Mouse (Mus musculus): ENCODE data around the gene Ciapin1. TPM values are rescaled to one million over a fixed set of nuclear protein-coding genes. Genes with fewer than 3 reads are reported as not detected.
A peak's percentile ranks its signal among the peaks of the same experiment; 100 is the strongest.

The Ciapin1 gene
- polyA plus RNA-seq, 3 experiments from 2014 or later, result 107 to 149 (median 110) TPM

- no peak for ATAC-seq
Observed at GRCm38 (mm10) chr8:94805811-94806210, 32.3 kb downstream of the Ciapin1 start.

DNA sequence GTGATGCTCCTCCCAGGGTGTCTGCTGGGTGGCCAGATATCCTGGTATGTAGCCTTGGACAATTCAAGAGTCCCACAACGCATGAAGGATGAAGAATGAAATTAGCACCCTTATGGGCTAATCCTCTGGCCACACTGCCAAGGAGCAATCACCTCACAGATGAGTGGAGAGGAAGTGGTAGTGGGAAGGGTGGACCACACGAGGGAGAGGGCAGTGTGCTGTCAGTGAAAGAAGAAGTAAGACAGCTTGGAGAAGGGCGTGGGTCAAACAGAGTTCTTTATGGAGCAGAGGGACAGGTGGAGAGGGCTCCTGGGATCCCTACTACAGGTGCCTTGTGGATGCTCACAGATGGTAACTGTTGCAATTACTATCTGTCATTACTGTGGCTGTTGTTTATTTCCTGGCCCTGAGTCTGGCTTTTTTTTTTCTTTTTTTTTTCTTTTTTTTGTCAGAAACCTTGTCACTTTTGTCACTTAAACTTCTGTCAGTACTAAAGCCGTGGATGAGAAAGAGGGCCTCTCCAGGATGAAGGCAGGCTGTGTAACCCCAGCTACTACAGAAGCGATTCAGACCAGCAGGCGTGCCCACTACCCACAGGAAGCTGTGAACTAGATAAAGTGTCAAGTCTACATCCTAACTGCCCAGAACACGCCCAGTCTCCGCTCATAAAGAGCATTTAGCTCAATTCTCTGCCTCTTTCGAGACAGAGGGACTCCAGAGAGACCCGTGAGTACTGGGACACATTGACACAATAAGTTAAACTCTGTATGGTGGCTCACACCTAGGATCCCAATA, 33.4 kb downstream of the Ciapin1 start:
- no peak for ATAC-seq

- no peak for ATAC-seq
Observed at GRCm38 (mm10) chr8:94803551-94803950, 34.6 kb downstream of the Ciapin1 start.

DNA sequence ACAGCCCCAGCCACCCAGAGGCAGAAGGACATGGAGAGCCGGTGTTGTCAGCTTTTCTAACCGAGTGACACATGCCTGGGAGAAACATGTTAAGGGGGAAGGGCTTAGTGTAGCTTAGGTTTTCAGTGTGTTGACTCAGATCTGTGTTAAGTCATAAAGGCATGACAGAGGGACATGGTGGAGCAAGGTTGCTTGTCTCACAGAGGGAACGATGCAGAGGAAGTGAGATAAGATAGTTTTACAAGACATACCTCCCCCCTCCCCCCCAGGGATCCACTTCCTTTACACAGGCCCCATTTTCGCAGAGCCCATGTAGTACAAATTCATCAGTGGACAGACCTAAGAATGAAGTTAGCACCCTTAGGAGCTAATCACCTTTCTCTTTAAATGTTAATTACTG, 35.8 kb downstream of the Ciapin1 start:
- ATAC-seq, result peak; percentile 82

GRCm38 (mm10) chr8:94801293-94802095, 36.7 kb downstream of the Ciapin1 start:
- ATAC-seq, result no peak

GRCm38 (mm10) chr8:94800278-94800968, 37.7 kb downstream of the Ciapin1 start:
- ATAC-seq, result no peak

GRCm38 (mm10) chr8:94794782-94795181, 43.4 kb downstream of the Ciapin1 start:
- no peak for ATAC-seq

GRCm38 (mm10) chr8:94794368-94794767, 43.8 kb downstream of the Ciapin1 start:
- ATAC-seq, result no peak

GRCm38 (mm10) chr8:94789256-94789955, 48.8 kb downstream of the Ciapin1 start:
- ATAC-seq, result no peak

- ATAC-seq, result no peak
Observed at GRCm38 (mm10) chr8:94787524-94788501, 50.3 kb downstream of the Ciapin1 start.

- no peak for ATAC-seq
Observed at GRCm38 (mm10) chr8:94785995-94786595, 52.1 kb downstream of the Ciapin1 start.

GRCm38 (mm10) chr8:94785247-94785985, 52.7 kb downstream of the Ciapin1 start:
- peak; percentile 64 for ATAC-seq

DNA sequence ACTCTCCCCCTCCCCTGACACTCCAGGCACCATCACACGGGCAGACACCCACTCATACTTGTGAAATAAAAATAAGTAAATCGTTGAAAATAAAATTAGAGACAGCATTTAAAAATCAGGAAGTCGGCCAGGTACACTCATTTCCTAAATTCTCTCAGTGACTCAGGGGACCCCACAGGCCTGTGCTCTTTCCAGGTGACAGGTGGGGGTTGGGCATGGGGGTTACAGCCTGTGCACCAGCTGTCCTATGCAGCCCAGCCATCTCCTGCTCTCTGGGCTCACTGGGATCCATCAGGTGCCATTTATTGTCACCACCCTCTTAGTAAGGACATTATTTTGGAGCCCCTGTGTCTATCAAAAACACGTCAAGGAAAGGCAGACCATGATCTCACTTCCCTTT, 54.3 kb downstream of the Ciapin1 start:
- no peak for ATAC-seq

DNA sequence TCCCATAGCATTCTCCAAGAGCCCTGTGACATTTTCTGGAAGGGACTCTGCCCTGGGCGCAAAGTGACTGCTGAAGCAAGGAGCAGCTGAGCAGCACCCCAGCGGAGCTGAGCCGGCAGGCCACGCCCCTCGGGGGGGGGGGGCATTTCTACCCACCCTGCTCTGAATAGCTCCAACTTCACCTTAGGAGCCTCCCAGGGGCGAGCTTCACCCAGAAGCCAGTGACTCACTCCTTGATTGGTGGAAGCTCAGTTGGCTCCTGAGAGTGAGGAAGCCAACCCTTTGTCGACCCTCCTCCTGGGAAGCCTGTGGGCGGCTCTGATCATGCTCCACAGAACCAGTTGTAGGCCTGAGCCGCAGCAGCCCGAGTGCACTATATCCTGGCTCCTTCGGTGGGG, 56.3 kb downstream of the Ciapin1 start:
- ATAC-seq, result no peak

GRCm38 (mm10) chr8:94781155-94781837, 56.9 kb downstream of the Ciapin1 start:
- ATAC-seq, result no peak

GRCm38 (mm10) chr8:94780491-94781154, 57.5 kb downstream of the Ciapin1 start:
- ATAC-seq, result no peak

DNA sequence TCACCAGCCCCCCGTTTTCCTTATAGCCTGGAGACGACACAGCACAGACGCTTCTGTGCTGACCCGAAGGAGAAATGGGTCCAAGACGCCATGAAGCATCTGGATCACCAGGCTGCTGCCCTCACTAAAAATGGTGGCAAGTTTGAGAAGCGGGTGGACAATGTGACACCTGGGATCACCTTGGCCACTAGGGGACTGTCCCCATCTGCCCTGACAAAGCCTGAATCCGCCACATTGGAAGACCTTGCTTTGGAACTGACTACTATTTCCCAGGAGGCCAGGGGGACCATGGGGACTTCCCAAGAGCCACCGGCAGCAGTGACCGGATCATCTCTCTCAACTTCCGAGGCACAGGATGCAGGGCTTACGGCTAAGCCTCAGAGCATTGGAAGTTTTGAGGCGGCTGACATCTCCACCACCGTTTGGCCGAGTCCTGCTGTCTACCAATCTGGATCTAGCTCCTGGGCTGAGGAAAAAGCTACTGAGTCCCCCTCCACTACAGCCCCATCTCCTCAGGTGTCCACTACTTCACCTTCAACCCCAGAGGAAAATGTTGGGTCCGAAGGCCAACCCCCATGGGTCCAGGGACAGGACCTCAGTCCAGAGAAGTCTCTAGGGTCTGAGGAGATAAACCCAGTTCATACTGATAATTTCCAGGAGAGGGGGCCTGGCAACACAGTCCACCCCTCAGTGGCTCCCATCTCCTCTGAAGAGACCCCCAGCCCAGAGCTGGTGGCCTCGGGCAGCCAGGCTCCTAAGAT, 58.4 kb downstream of the Ciapin1 start:
- ATAC-seq, result no peak

DNA sequence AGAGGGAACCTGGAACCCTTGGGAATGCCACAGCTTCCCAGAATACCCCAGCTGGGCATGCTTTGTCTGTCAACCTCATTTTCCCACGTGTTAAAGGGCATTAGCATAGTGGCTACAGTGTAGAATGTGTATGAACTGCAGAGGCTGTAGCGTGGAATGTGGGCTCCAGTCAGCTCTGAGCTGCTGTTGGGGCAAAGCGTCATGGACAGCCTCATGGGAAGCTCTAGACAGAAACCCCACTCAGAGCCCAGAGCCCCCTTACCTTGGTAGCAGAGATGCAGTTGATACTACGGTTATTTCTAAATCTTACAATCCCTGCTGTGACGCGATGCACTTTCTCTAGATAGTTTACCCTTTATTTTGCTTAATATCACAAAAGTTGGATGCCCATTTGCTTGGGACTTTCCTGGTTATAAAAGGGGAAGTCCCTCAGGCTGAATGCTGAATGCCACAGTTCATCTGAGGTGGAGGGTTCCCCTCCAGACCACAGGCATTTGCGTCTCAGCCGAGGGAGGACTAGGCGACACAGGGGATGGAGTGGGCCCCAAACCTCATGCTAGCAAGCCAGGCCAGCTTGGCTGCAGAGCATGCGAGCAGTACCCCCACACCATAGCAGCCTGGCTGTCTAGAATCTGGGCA, 59.1 kb downstream of the Ciapin1 start:
- peak; percentile 75 for ATAC-seq
